Mouse (Mus musculus) skeletal muscle tissue, adult 2 months (tissue): ENCODE data around the gene Tmem176a.

Experiments
- DNase-seq: peaks from one replicate; pipeline ENCODE4 v3.0.0-alpha.2; 2012; ENCODE audit warnings: low read depth, low spot score

Gene Tmem176a

DNA sequence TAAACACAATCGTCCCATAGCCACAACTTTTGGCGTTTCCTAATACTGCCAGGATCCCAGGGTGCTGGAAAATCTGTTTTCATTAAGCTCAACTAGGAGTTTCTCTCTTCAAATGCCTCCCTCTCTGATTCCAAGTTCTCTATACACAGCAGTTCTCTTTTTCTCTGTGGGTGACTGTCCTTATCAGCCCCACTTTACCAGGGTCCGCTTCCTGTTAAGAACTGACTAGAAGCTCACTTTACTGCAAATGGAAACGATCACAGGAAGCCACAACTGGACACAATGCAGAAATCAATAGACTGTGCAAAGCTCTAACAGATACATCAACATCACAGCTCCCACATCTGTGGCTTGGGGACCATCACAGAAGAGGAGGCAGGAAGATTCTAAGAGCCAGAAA lies 53.5 kb downstream of the Tmem176a start:
- no peak for DNase-seq

GRCm38 (mm10) chr6:48894938-48895818 lies 54.5 kb downstream of the Tmem176a start:
- no peak for DNase-seq

GRCm38 (mm10) chr6:48895941-48896340 lies 55.2 kb downstream of the Tmem176a start:
- no peak for DNase-seq
